Mouse (Mus musculus) neural tube, embryonic 13.5 days (tissue): Measurements from ENCODE around the gene Tmem185a. TPM values are rescaled to one million over a fixed set of nuclear protein-coding genes. Genes with fewer than 3 reads are reported as not detected.
"Not testable (repeated sequence)": the region's sequence is repeated elsewhere in the genome, so short reads cannot be mapped to it uniquely, and the experiment has no call there.

Experiments
- ATAC-seq: fragments of 200-750 bp; cut with Nextera tagmentation; 2 replicates; pipeline ENCODE4 v1.8.0; 2017; ENCODE audit warnings: low read depth, mild to moderate bottlenecking, moderate TSS enrichment, moderate library complexity
- H3K27ac ChIP-seq: fragments of 300-500 bp; sonication (generic); replicated peaks from 2 replicates; pipeline ENCODE4 v1.5.1; 2015; ENCODE audit warnings: moderate library complexity, mild to moderate bottlenecking, inconsistent platforms
- H3K27me3 ChIP-seq: fragments of 300-500 bp; sonication (generic); 2 replicates; pipeline ENCODE4 v1.6.1; 2015; ENCODE audit warnings: mild to moderate bottlenecking, inconsistent platforms
- H3K36me3 ChIP-seq: fragments of 300-500 bp; sonication (generic); 2 replicates; pipeline ENCODE4 v1.6.1; 2015; ENCODE audit warnings: mild to moderate bottlenecking, inconsistent platforms
- H3K4me1 ChIP-seq: fragments of 300-500 bp; sonication (generic); replicated peaks from 2 replicates; pipeline ENCODE4 v1.6.1; 2015; ENCODE audit warnings: inconsistent platforms
- H3K4me2 ChIP-seq: fragments of 300-500 bp; sonication (generic); 2 replicates; pipeline ENCODE4 v1.6.1; 2015; ENCODE audit warnings: inconsistent platforms, mild to moderate bottlenecking, moderate library complexity
- H3K4me3 ChIP-seq: fragments of 300-500 bp; sonication (generic); 2 replicates; pipeline ENCODE4 v1.5.1; 2015; ENCODE audit warnings: mild to moderate bottlenecking, inconsistent platforms
- H3K9ac ChIP-seq: fragments of 300-500 bp; sonication (generic); 2 replicates; pipeline ENCODE4 v1.6.1; 2015; ENCODE audit warnings: moderate library complexity, mild to moderate bottlenecking, inconsistent platforms
- H3K9me3 ChIP-seq: fragments of 300-500 bp; sonication (generic); 2 replicates; pipeline ENCODE4 v1.6.1; 2016; ENCODE audit warnings: inconsistent platforms
- WGBS: fragments of 180-500 bp; shearing (Covaris S2); methylation state at CpG from one replicate; pipeline ENCODE4 v1.1.7; 2015; 5-methylcytosine and 5-hydroxymethylcytosine counted together
- polyA plus RNA-seq: library from polyadenylated mRNA; unstranded; fragments of >200 nt; fragmentation: Nextera tagmentation; extraction: Ambion mirVana; gene quantifications from 2 replicates; pipeline ENCODE4 v1.2.1, GENCODE M21; 2015

Tmem185a gene
- 43.6 and 43.9 TPM in 2 replicates for polyA plus RNA-seq

- WGBS, result 16% methylated on average over 37 of the region's 42 CpGs
- H3K27me3 ChIP-seq, result no peaks in the 10 kb centered on the region
- H3K4me2 ChIP-seq, result peak within 1 kb of the TSS; percentile 60
- no peaks in the 10 kb centered on the region for H3K36me3 ChIP-seq
- H3K4me3 ChIP-seq, result peak within 1 kb of the TSS; percentile 53
- H3K9me3 ChIP-seq, result no peaks in the 10 kb centered on the region
- peak; percentile 94 for ATAC-seq
- H3K4me1 ChIP-seq, result peaks cover 12% of the 10 kb centered on the region
- peak within 1 kb of the TSS; percentile 74 for H3K9ac ChIP-seq
- peak within 1 kb of the TSS; percentile 85 for H3K27ac ChIP-seq
These were observed at the start of gene Tmem185a for GRCm38 (mm10) chrX:70476792-70477776. Gene Tmem185a, minus strand, starts transcription at chrX:70477180.

- H3K27ac ChIP-seq, result not testable (repeated sequence)
These were observed 37.4 kb upstream of the Tmem185a start for GRCm38 (mm10) chrX:70514413-70514812.

GRCm38 (mm10) chrX:70487328-70487727, 10.3 kb upstream of the Tmem185a start:
- H3K36me3 ChIP-seq, H3K9me3 ChIP-seq, H3K4me2 ChIP-seq, H3K4me1 ChIP-seq, H3K4me3 ChIP-seq, H3K9ac ChIP-seq, ATAC-seq, H3K27ac ChIP-seq, H3K27me3 ChIP-seq: not testable (repeated sequence)
- WGBS, result no CpG with 5 or more reads among the region's 1 CpGs

More at GRCm38 (mm10) chrX:70514413-70514812, 37.4 kb upstream of the Tmem185a start:
- WGBS, result 85% methylated on average over 3 of the region's 3 CpGs
- H3K9ac ChIP-seq, H3K4me2 ChIP-seq, H3K36me3 ChIP-seq, H3K9me3 ChIP-seq, H3K4me3 ChIP-seq, ATAC-seq, H3K4me1 ChIP-seq, H3K27me3 ChIP-seq: not testable (repeated sequence)

- H3K9me3 ChIP-seq, result no peaks in the 10 kb centered on the region
- no peak overlapping the region for H3K4me2 ChIP-seq
- no peak overlapping the region for H3K9ac ChIP-seq
- H3K4me1 ChIP-seq, result no peaks in the 10 kb centered on the region
- no peak for ATAC-seq
- 54% methylated on average over 2 of the region's 2 CpGs for WGBS
- H3K36me3 ChIP-seq, result no peaks in the 10 kb centered on the region
- no peak overlapping the region for H3K4me3 ChIP-seq
- H3K27ac ChIP-seq, result no peak overlapping the region
- H3K27me3 ChIP-seq, result no peaks in the 10 kb centered on the region
These were observed 5.2 kb upstream of the Tmem185a start for GRCm38 (mm10) chrX:70482154-70482553.

- Histone ChIP-seq H3K36me3 (no peaks in the 10 kb centered on the region), H3K27ac (no peak overlapping the region), H3K27me3 (no peaks in the 10 kb centered on the region), H3K9ac (no peak overlapping the region), H3K4me3 (no peak overlapping the region), H3K4me2 (no peak overlapping the region), H3K4me1 (peaks cover 12% of the 10 kb centered on the region), H3K9me3 (no peaks in the 10 kb centered on the region)
- WGBS, result 63% methylated on average over 5 of the region's 5 CpGs
- no peak for ATAC-seq
These were observed 1.7 kb upstream of the Tmem185a start for GRCm38 (mm10) chrX:70478701-70479100.

GRCm38 (mm10) chrX:70475215-70475765, 1.7 kb downstream of the Tmem185a start:
- Histone ChIP-seq H3K4me2 (peak overlapping the region; percentile 60), H3K9ac (peak overlapping the region; percentile 74; the same call in 1 of the 2 replicates), H3K27me3 (no peaks in the 10 kb centered on the region), H3K4me3 (peak overlapping the region; percentile 53), H3K9me3 (no peaks in the 10 kb centered on the region), H3K27ac (no peak overlapping the region), H3K4me1 (peaks cover 12% of the 10 kb centered on the region), H3K36me3 (no peaks in the 10 kb centered on the region)
- 57% methylated on average over 3 of the region's 3 CpGs for WGBS
- ATAC-seq, result no peak

GRCm38 (mm10) chrX:70466897-70467296, 10.1 kb downstream of the Tmem185a start:
- ATAC-seq, result no peak
- Histone ChIP-seq H3K9me3 (no peaks in the 10 kb centered on the region), H3K27me3 (no peaks in the 10 kb centered on the region), H3K4me1 (no peaks in the 10 kb centered on the region), H3K36me3 (peaks cover 7% of the 10 kb centered on the region), H3K27ac (no peak overlapping the region), H3K4me2 (no peak overlapping the region), H3K9ac (no peak overlapping the region), H3K4me3 (no peak overlapping the region)
- 24% methylated on average over 1 of the region's 1 CpGs for WGBS

- peaks cover 21% of the 10 kb centered on the region for H3K36me3 ChIP-seq
- no peak for ATAC-seq
- no peak overlapping the region for H3K27ac ChIP-seq
- 37% methylated on average over 2 of the region's 2 CpGs for WGBS
- no peak overlapping the region for H3K9ac ChIP-seq
- no peak overlapping the region for H3K4me2 ChIP-seq
- H3K4me3 ChIP-seq, result no peak overlapping the region
- no peaks in the 10 kb centered on the region for H3K4me1 ChIP-seq
- H3K9me3 ChIP-seq, result no peaks in the 10 kb centered on the region
- H3K27me3 ChIP-seq, result no peaks in the 10 kb centered on the region
These were observed 11.5 kb downstream of the Tmem185a start for GRCm38 (mm10) chrX:70465489-70465888.

- peaks cover 23% of the 10 kb centered on the region for H3K36me3 ChIP-seq
- no peaks in the 10 kb centered on the region for H3K9me3 ChIP-seq
- H3K9ac ChIP-seq, result no peak overlapping the region
- no peak overlapping the region for H3K27ac ChIP-seq
- H3K4me3 ChIP-seq, result no peak overlapping the region
- WGBS, result 81% methylated on average over 5 of the region's 5 CpGs
- H3K4me1 ChIP-seq, result no peaks in the 10 kb centered on the region
- no peaks in the 10 kb centered on the region for H3K27me3 ChIP-seq
- ATAC-seq, result no peak
- no peak overlapping the region for H3K4me2 ChIP-seq
These were observed 13.4 kb downstream of the Tmem185a start for GRCm38 (mm10) chrX:70463621-70464020.

GRCm38 (mm10) chrX:70452359-70452758, 24.6 kb downstream of the Tmem185a start:
- WGBS, result no CpG with 5 or more reads among the region's 1 CpGs
- H3K27ac ChIP-seq, H3K27me3 ChIP-seq, H3K9me3 ChIP-seq, H3K9ac ChIP-seq, H3K4me2 ChIP-seq, H3K36me3 ChIP-seq, H3K4me1 ChIP-seq, H3K4me3 ChIP-seq, ATAC-seq: not testable (repeated sequence)

GRCm38 (mm10) chrX:70425473-70425872, 51.5 kb downstream of the Tmem185a start:
- H3K4me1 ChIP-seq, ATAC-seq: not testable (repeated sequence)

More at GRCm38 (mm10) chrX:70425473-70425872, 51.5 kb downstream of the Tmem185a start:
- H3K36me3 ChIP-seq, H3K4me2 ChIP-seq, H3K9me3 ChIP-seq, H3K27me3 ChIP-seq, H3K27ac ChIP-seq, H3K4me3 ChIP-seq, H3K9ac ChIP-seq: not testable (repeated sequence)
- WGBS, result 77% methylated on average over 3 of the region's 3 CpGs
